Mouse (Mus musculus) C2C12 (cell line): Measurements from ENCODE around the gene Ccne1. TPM values are rescaled to one million over a fixed set of nuclear protein-coding genes. Genes with fewer than 3 reads are reported as not detected.

Source experiments
- H3K27me3 ChIP-seq: one replicate; pipeline ENCODE4 v1.6.1; 2011; ENCODE audit not compliant: control insufficient read depth, insufficient read depth, insufficient read length
- H3K36me3 ChIP-seq: one replicate; pipeline ENCODE4 v1.6.1; 2011; ENCODE audit not compliant: control insufficient read depth, insufficient read depth
- H3K4me3 ChIP-seq: one replicate; pipeline ENCODE4 v1.5.1; 2011; ENCODE audit warnings: mild to moderate bottlenecking, control low read depth; ENCODE audit not compliant: poor library complexity, insufficient read depth, severe bottlenecking
- H3K79me2 ChIP-seq: one replicate; pipeline ENCODE4 v1.6.1; 2011; ENCODE audit not compliant: control insufficient read depth, insufficient read depth
- H3K79me3 ChIP-seq: one replicate; pipeline ENCODE4 v1.6.1; 2011; ENCODE audit warnings: low read depth, control low read depth
- H3ac ChIP-seq: one replicate; pipeline ENCODE3; 2011; ENCODE audit warnings: low read depth; ENCODE audit not compliant: control insufficient read depth, insufficient read length
- CEBPB ChIP-seq: IDR thresholded peaks from one replicate; pipeline ENCODE4 v1.6.1; 2011; ENCODE audit warnings: low read depth, mild to moderate bottlenecking, control low read depth, moderate library complexity
- CTCF ChIP-seq: IDR thresholded peaks from one replicate; pipeline ENCODE4 v1.5.1; 2011; ENCODE audit not compliant: control insufficient read depth, insufficient read depth, insufficient read length
- FOSL1 ChIP-seq: IDR thresholded peaks from one replicate; pipeline ENCODE4 v1.8.0; 2011; ENCODE audit warnings: mild to moderate bottlenecking, low read length; ENCODE audit not compliant: poor library complexity, insufficient read depth, severe bottlenecking
- MAX ChIP-seq: IDR thresholded peaks from one replicate; pipeline ENCODE4 v1.6.1; 2011; ENCODE audit warnings: mild to moderate bottlenecking, control low read depth
- MYOD1 ChIP-seq: IDR thresholded peaks from one replicate; pipeline ENCODE4 v1.6.1; 2011; ENCODE audit warnings: low read depth; ENCODE audit not compliant: control insufficient read depth, insufficient read length
- MYOG ChIP-seq: IDR thresholded peaks from one replicate; pipeline ENCODE4 v1.6.1; 2011; ENCODE audit not compliant: control insufficient read depth, insufficient read length; ENCODE audit errors: extremely low read depth
- USF1 ChIP-seq: IDR thresholded peaks from one replicate; pipeline ENCODE4 v1.6.1; 2011; ENCODE audit warnings: low read depth, mild to moderate bottlenecking, control low read depth, moderate library complexity
- polyA plus RNA-seq: library from polyadenylated mRNA; unstranded; fragments of >200 nt; fragmentation: generic; extraction: Trizol; gene quantifications from one replicate; pipeline ENCODE4 v1.2.1, GENCODE M21; 2012; ENCODE audit warnings: missing spikeins

The Ccne1 gene
- polyA plus RNA-seq, 1 experiment: 58.6 TPM

DNA sequence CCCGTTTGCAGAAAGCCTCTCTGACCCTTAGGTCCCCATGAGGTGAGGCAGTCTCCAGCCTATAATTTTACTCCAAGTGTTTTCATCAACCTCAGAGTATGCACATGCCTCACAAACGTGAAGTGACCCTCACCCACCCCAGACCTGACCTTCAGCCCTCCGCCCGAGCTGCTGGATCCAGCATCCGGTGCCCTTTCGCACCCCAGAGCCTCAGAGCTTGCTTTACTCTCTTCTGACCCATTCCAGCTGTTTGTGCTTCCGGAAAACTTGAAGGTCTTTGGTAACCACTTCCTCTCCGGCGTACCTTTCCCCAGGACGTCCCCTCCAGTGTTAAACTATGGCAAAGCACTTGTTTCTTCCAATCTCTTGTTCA, 912 bp upstream of the Ccne1 start:
- Histone ChIP-seq H3K27me3 (no peaks in the 10 kb centered on the region), H3K79me3 (peaks cover 3% of the 10 kb centered on the region), H3ac (peak overlapping the region; percentile 79), H3K4me3 (no peak overlapping the region), H3K36me3 (no peaks in the 10 kb centered on the region), H3K79me2 (peaks cover 13% of the 10 kb centered on the region)
- TF ChIP-seq FOSL1 (no peak), CEBPB (no peak), CTCF (no peak), USF1 (no peak), MAX (no peak), MYOG (no peak), MYOD1 (no peak)

DNA sequence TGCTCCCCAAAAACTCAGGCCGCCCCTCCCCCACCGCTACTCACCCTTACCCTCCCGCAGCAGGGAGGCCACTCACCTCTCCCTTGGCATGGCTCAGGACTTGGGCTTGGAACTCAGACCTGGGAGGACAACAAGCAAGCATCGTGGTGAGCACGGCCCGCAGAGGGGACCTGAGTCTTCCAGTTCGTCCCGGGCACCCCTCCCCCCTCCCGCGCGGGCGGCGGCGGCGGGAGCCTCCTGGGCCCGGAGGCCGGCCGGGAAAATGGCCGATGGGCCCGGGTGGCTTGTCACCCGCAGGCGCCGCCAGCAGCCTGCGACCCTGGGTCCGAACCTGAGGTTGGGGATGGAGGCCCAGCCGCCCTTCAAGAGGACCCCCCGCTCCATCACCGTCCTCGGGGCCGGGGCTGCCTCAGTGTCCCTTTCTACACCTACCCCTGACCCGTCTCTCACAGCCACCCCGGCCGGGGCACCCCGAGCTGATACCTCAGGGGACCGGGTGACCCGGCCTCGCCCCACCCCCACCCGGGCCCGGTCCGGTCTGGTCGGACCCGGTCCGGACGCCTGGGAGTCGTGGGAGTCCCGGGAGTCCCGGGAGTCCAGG, 523 bp downstream of the Ccne1 start:
- Histone ChIP-seq H3K79me2 (peaks cover 13% of the 10 kb centered on the region), H3K27me3 (no peaks in the 10 kb centered on the region), H3ac (peak overlapping the region; percentile 53), H3K36me3 (peaks cover 3% of the 10 kb centered on the region), H3K4me3 (peak overlapping the region; percentile 55), H3K79me3 (peaks cover 3% of the 10 kb centered on the region)
- TF ChIP-seq MAX (no peak), CEBPB (no peak), FOSL1 (no peak), MYOG (no peak), USF1 (no peak), MYOD1 (no peak), CTCF (no peak)

- H3K27me3 ChIP-seq: no peaks in the 10 kb centered on the region
- peaks cover 8% of the 10 kb centered on the region for H3K36me3 ChIP-seq
- TF ChIP-seq MYOG: no peak
- TF ChIP-seq FOSL1: no peak
- TF ChIP-seq MAX: no peak
- no peak for TF ChIP-seq USF1
- no peak for TF ChIP-seq CEBPB
- TF ChIP-seq CTCF: no peak
- no peak for TF ChIP-seq MYOD1
- H3K79me3 ChIP-seq: peaks cover 3% of the 10 kb centered on the region
- H3K79me2 ChIP-seq: peaks cover 13% of the 10 kb centered on the region
- H3ac ChIP-seq: no peak overlapping the region
- H3K4me3 ChIP-seq: no peak overlapping the region
These were observed 2.0 kb downstream of the Ccne1 start for GRCm38 (mm10) chr7:38105379-38105778.

DNA sequence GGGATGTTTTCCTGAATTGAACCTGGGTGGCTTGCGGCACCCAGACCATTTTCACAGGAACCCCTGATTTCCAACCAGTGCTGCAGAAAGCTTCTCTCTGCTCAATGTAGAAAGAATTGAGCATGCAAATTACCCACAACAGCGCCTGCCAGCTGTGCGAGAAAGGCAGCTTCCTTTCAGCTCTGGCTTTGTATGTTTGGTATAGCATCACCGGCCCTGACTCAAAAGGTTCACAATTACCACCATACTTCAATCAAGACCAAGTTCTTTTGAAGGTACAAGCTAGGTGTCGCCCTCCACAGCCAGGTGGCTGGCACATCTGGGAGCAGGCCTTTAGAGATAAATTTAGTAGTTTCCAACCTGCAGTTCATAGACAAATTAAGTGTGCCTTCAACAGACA, 3.2 kb downstream of the Ccne1 start:
- H3K4me3 ChIP-seq: no peak overlapping the region
- no peaks in the 10 kb centered on the region for H3K27me3 ChIP-seq
- no peak for TF ChIP-seq MYOG
- TF ChIP-seq USF1: no peak
- no peak for TF ChIP-seq MAX
- peaks cover 13% of the 10 kb centered on the region for H3K79me2 ChIP-seq
- H3K79me3 ChIP-seq: peaks cover 3% of the 10 kb centered on the region
- no peak overlapping the region for H3ac ChIP-seq
- H3K36me3 ChIP-seq: peaks cover 21% of the 10 kb centered on the region

DNA sequence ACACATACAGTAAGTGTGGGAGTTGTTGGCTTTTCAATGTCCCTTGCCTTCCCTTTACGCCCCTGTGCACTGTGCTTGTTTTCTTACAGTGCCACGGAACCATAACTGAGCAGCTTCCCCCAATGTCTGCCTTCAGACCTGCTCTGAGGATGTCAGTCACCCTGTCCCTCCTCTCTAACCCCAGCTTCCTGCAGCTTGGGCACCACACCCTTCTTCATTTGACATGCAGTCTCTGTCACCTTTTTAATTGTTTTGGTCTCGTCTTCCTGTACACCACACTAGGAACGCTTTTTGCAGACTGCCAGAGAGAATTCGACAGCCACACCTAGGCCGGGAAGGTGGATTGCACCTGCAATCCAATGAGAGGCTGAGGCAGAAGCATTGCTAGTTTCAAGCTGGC, 13.0 kb downstream of the Ccne1 start:
- TF ChIP-seq MYOG (no peak), CEBPB (no peak), MYOD1 (no peak), FOSL1 (no peak), USF1 (no peak), CTCF (no peak), MAX (no peak)
- H3K79me2 ChIP-seq: no peaks in the 10 kb centered on the region
- H3K27me3 ChIP-seq: no peaks in the 10 kb centered on the region
- peaks cover 24% of the 10 kb centered on the region for H3K36me3 ChIP-seq
- H3K4me3 ChIP-seq: no peak overlapping the region
- no peaks in the 10 kb centered on the region for H3K79me3 ChIP-seq
- H3ac ChIP-seq: no peak overlapping the region

- no peaks in the 10 kb centered on the region for H3K79me2 ChIP-seq
These were observed 14.2 kb downstream of the Ccne1 start for GRCm38 (mm10) chr7:38093101-38093500.

More at GRCm38 (mm10) chr7:38093101-38093500, 14.2 kb downstream of the Ccne1 start:
- Histone ChIP-seq H3K4me3 (no peak overlapping the region), H3K36me3 (peaks cover 13% of the 10 kb centered on the region), H3K79me3 (no peaks in the 10 kb centered on the region), H3ac (no peak overlapping the region), H3K27me3 (no peaks in the 10 kb centered on the region)
- TF ChIP-seq MAX (no peak), MYOG (no peak), MYOD1 (no peak), CTCF (no peak), CEBPB (no peak), FOSL1 (no peak), USF1 (no peak)
